In the genomic region with DNA sequence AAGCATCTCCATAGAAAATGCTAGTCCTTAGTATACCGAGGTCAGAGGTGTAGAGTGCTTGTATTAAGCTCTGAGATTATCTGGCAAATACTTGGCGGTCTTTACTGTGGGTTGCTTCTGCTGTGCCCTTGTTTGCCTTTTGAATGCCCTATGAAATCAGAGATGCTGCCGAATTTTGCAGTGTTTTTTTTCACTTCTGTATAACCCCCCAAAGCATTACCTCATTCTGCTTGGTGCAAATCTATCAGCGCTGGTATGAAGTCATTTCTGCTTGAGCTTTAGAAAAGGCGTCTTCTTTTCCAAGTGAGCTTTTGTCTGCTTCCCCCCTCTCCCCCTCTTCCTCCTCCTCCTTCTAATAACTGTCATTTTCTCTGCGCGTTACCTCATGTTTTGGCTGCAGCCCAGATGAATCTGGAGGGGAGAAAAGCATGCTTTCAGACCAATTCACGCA, we compare ENCODE assay signal across 13 mouse cellular contexts.
DNase-seq lines count a peak whose midpoint lies in the region; ATAC-seq and TF ChIP-seq lines count a peak whose summit lies in the region.
"Had no signal": no experiment of that assay in that cellular context is flagged by ENCODE, and none has a peak within 500 bp of the region (broad histone marks: within the 10 kb centered on the region; RNA-seq: fewer than 3 reads in every experiment).

No protein-coding gene starts in this region.

- H3K4me1 ChIP-seq in limb, embryonic 13.5 days = 0 out of 2 replicates have a peak, but pooled peaks cover 8% of the 10 kb centered on the region
- no peaks in the 10 kb centered on the region for H3K4me1 ChIP-seq in limb, embryonic 10.5 days
- peaks cover 6% of the 10 kb centered on the region; the same call in 1 of the 2 replicates for H3K4me1 ChIP-seq in embryonic facial prominence, embryonic 14.5 days (ENCODE audit: control insufficient read depth, insufficient read depth, low read length)
- no peaks in the 10 kb centered on the region for H3K4me1 ChIP-seq in hindbrain, embryonic 11.5 days (replicated peaks; ENCODE audit: control insufficient read depth, insufficient read depth, low read length)
- H3K4me1 ChIP-seq: lung, embryonic 15.5 days had no signal

- ATAC-seq in limb, embryonic 13.5 days (ENCODE audit: low FRiP score, low read depth) = peak; percentile 64
- peak; percentile 73 for ATAC-seq in embryonic facial prominence, embryonic 14.5 days (ENCODE audit: low read depth)
- ATAC-seq in hindbrain, embryonic 11.5 days (ENCODE audit: low FRiP score) = peak; percentile 36; the same call in 1 of the 2 replicates
- ATAC-seq: inflammation-experienced regulatory T-cells, adult 6 months had no signal

- TF ChIP-seq CTCF in gastrocnemius, adult 2 months (IDR thresholded peaks at IDR 0.05) = no peak

- no peak overlapping the region for H3K9ac ChIP-seq in limb, embryonic 13.5 days
- H3K9ac ChIP-seq in embryonic facial prominence, embryonic 14.5 days (ENCODE audit: low read depth, low read length) = no peak overlapping the region
- H3K9ac ChIP-seq in hindbrain, embryonic 11.5 days (ENCODE audit: low read depth, low read length) = no peak overlapping the region
- H3K9ac ChIP-seq: lung, embryonic 15.5 days had no signal

- no peak overlapping the region for H3K4me3 ChIP-seq in limb, embryonic 13.5 days
- H3K4me3 ChIP-seq in limb, embryonic 10.5 days = no peak overlapping the region
- no peak overlapping the region for H3K4me3 ChIP-seq in embryonic facial prominence, embryonic 14.5 days (ENCODE audit: low read depth, low read length)
- H3K4me3 ChIP-seq in hindbrain, embryonic 11.5 days (ENCODE audit: low read depth, low read length) = no peak overlapping the region
- H3K4me3 ChIP-seq in myocyte = no peak overlapping the region
- H3K4me3 ChIP-seq in gastrocnemius, adult 2 months = no peak overlapping the region
- H3K4me3 ChIP-seq: left cerebral cortex, adult 2 months; lung, embryonic 15.5 days had no signal

- WGBS in limb, embryonic 13.5 days = 53% methylated on average over 8 of the region's 8 CpGs
- 77% methylated on average over 8 of the region's 8 CpGs for WGBS in limb, embryonic 10.5 days
- 23% methylated on average over 8 of the region's 8 CpGs for WGBS in embryonic facial prominence, embryonic 14.5 days
- 56% methylated on average over 8 of the region's 8 CpGs for WGBS in hindbrain, embryonic 11.5 days

- H3K9me3 ChIP-seq in limb, embryonic 13.5 days = no peaks in the 10 kb centered on the region
- no peaks in the 10 kb centered on the region for H3K9me3 ChIP-seq in limb, embryonic 10.5 days (replicated peaks)
- H3K9me3 ChIP-seq in embryonic facial prominence, embryonic 14.5 days (ENCODE audit: control insufficient read depth, low read length) = no peaks in the 10 kb centered on the region
- H3K9me3 ChIP-seq in hindbrain, embryonic 11.5 days (ENCODE audit: control insufficient read depth, low read length) = no peaks in the 10 kb centered on the region
- H3K9me3 ChIP-seq: lung, embryonic 15.5 days had no signal

- no peak overlapping the region for H3K27ac ChIP-seq in limb, embryonic 13.5 days
- H3K27ac ChIP-seq in limb, embryonic 10.5 days = no peak overlapping the region
- peak overlapping the region; percentile 54; the same call in 1 of the 2 replicates for H3K27ac ChIP-seq in embryonic facial prominence, embryonic 14.5 days (replicated peaks; ENCODE audit: low read depth, low read length)
- no peak overlapping the region for H3K27ac ChIP-seq in hindbrain, embryonic 11.5 days (ENCODE audit: low read depth, low read length)
- no peak overlapping the region for H3K27ac ChIP-seq in gastrocnemius, adult 2 months
- H3K27ac ChIP-seq: left cerebral cortex, adult 2 months; lung, embryonic 15.5 days had no signal

- H3K36me3 ChIP-seq in limb, embryonic 13.5 days = no peaks in the 10 kb centered on the region
- no peaks in the 10 kb centered on the region for H3K36me3 ChIP-seq in limb, embryonic 10.5 days
- no peaks in the 10 kb centered on the region for H3K36me3 ChIP-seq in embryonic facial prominence, embryonic 14.5 days (ENCODE audit: control insufficient read depth, insufficient read depth, low read length)
- H3K36me3 ChIP-seq in hindbrain, embryonic 11.5 days (ENCODE audit: control insufficient read depth, insufficient read depth, low read length) = no peaks in the 10 kb centered on the region
- H3K36me3 ChIP-seq in myocyte (ENCODE audit: control insufficient read depth, insufficient read depth) = no peaks in the 10 kb centered on the region
- H3K36me3 ChIP-seq: G1E; lung, embryonic 15.5 days had no signal

- H3K79me2 ChIP-seq in myocyte (ENCODE audit: control insufficient read depth, insufficient read depth) = no peaks in the 10 kb centered on the region

- no peak for DNase-seq in limb, embryonic 10.5 days (ENCODE audit: low spot score)
- DNase-seq in embryonic facial prominence, embryonic 14.5 days (ENCODE audit: low spot score) = peak; percentile 86
- no peak for DNase-seq in hindbrain, embryonic 11.5 days (ENCODE audit: low spot score)
- no peak for DNase-seq in ovary, adult 18-20 months (ENCODE audit: low spot score)
- DNase-seq in gastrocnemius, adult 2 months = no peak
- DNase-seq: adrenal gland, postnatal 36 days; thymus, postnatal 4 days had no signal

- no peak for TF ChIP-seq POLR2A in myocyte (IDR thresholded peaks at IDR 0.05; ENCODE audit: insufficient read length, low read depth)

- no peak overlapping the region for H3K4me2 ChIP-seq in limb, embryonic 13.5 days (replicated peaks)
- peak overlapping the region; percentile 18; the same call in 1 of the 2 replicates for H3K4me2 ChIP-seq in embryonic facial prominence, embryonic 14.5 days (ENCODE audit: low read depth, low read length)
- no peak overlapping the region for H3K4me2 ChIP-seq in hindbrain, embryonic 11.5 days (replicated peaks; ENCODE audit: low read depth, low read length)
- peak overlapping the region; percentile 19 for H3K4me2 ChIP-seq in myocyte (ENCODE audit: low read depth)
- H3K4me2 ChIP-seq: lung, embryonic 15.5 days had no signal

- no peaks in the 10 kb centered on the region for H3K27me3 ChIP-seq in limb, embryonic 13.5 days
- no peaks in the 10 kb centered on the region for H3K27me3 ChIP-seq in limb, embryonic 10.5 days (ENCODE audit: low read depth, poor library complexity, severe bottlenecking)
- no peaks in the 10 kb centered on the region for H3K27me3 ChIP-seq in embryonic facial prominence, embryonic 14.5 days (replicated peaks; ENCODE audit: control insufficient read depth, insufficient read depth, low read length)
- no peaks in the 10 kb centered on the region for H3K27me3 ChIP-seq in hindbrain, embryonic 11.5 days (ENCODE audit: control insufficient read depth, insufficient read depth, low read length)
- H3K27me3 ChIP-seq in myocyte (ENCODE audit: control insufficient read depth, insufficient read depth, insufficient read length) = no peaks in the 10 kb centered on the region
- H3K27me3 ChIP-seq: lung, embryonic 15.5 days had no signal

- H3ac ChIP-seq in myocyte (ENCODE audit: control insufficient read depth, insufficient read length) = no peak overlapping the region

- intact Hi-C loops in gastrocnemius, adult 2 months (cut with DNase I) = no loop called here

TF ChIP-seq in myocyte, 11 proteins besides CTCF, POLR2A, EP300 and RAD21:
- TF ChIP-seq REST (IDR thresholded peaks at IDR 0.05; ENCODE audit: insufficient read depth, insufficient read length) (no peak), E2F4 (IDR thresholded peaks at IDR 0.05; ENCODE audit: insufficient read depth) (no peak), CEBPB (IDR thresholded peaks at IDR 0.05; ENCODE audit: insufficient read depth, poor library complexity, severe bottlenecking) (no peak), POLR2AphosphoS2 (IDR thresholded peaks at IDR 0.05; ENCODE audit: insufficient read length, low read depth) (no peak), MAX (IDR thresholded peaks at IDR 0.05; ENCODE audit: low read depth) (no peak), MYOG (IDR thresholded peaks at IDR 0.05; ENCODE audit: control insufficient read depth in 1 of 3, insufficient read depth in 1 of 3, insufficient read length in 2 of 3, low read depth in 2 of 3) (no peak)

Comparison
In these comparisons a context has a peak if more than half of its experiments do, and no peak if none do; other contexts are left out.
1. H3K4me2 ChIP-seq: peak in embryonic facial prominence, embryonic 14.5 days (single experiment) and myocyte (single experiment); none in limb, embryonic 13.5 days (single experiment) and hindbrain, embryonic 11.5 days (single experiment).
2. Peak in every context shown above with its lines, with median percentiles within 50 percentile points of each other: ATAC-seq.